Mouse (Mus musculus): ENCODE data around the gene Naa38.

DNA sequence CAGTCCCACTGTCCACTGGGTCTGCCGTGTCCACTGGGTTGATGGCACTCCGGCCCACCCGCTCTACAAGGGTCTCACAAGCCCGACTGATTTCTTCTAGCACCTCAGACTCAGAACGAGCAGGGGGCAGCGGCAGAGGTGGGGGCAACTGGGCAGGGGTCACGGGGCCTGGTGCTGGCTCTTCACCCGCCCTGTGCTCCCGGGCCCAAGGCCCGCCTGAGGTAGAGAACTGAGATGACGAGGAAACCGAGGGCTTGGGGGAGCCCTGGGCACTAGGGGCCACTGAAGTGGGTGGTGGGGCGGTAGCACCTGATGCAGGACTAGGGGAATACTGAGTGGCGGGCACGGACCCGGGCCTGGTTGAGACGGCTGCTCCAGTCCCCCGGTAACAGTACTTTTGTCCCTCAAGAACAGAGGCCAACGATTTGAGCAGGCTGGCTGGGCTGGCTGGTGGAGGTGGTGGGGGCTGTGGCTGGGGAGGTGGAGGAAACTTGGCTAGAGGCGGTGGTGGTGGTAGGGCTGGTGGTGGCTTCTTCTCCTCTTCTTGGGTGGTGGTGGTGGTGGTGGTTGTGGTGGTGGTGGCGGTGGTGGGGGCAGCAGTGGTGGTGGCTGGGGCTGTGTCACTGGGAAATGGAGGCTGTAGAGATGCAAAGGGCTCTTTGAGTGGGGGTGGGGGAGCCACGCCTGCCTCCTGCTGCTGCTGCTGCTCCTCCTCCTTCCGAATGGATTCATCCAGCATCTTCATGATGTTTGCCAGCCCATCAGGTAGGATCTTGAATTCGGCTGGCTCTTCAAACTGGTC lies 9.5 kb downstream of the Naa38 start:
- no peak for TF ChIP-seq CTCF (IDR thresholded peaks at IDR 0.05; ENCODE audit: control insufficient read depth, insufficient read depth, insufficient read length)
- no peak for TF ChIP-seq FOSL1 (IDR thresholded peaks at IDR 0.05; ENCODE audit: insufficient read depth, low read length, poor library complexity, severe bottlenecking)
